Mouse (Mus musculus) adrenal gland, postnatal 4 days (tissue): ENCODE data around the gene Deaf1. TPM values are rescaled to one million over a fixed set of nuclear protein-coding genes. Genes with fewer than 3 reads are reported as not detected.
"Not testable (repeated sequence)": the region's sequence is repeated elsewhere in the genome, so short reads cannot be mapped to it uniquely, and the experiment has no call there.

ENCODE experiments used
- DNase-seq, 2 experiments: peaks; one replicate each; pipeline ENCODE4 v3.0.0; 2021 to 2022; ENCODE audit warnings: low spot score in 2 of 2, mixed read lengths in 2 of 2
- total RNA-seq, 2 experiments: library from RNA; stranded (reverse); gene quantifications; 2 replicates each; pipeline ENCODE4 v1.2.3; 2021

Gene Deaf1
- total RNA-seq, 2 experiments from 2014 or later = 74.1 to 78.8 TPM

GRCm38 (mm10) chr7:141264761-141265410 lies 62.6 kb downstream of the Deaf1 start:
- DNase-seq = no peak

- DNase-seq = no peak
Measured at GRCm38 (mm10) chr7:141264041-141264700, 63.3 kb downstream of the Deaf1 start.

- DNase-seq = no peak
Measured at GRCm38 (mm10) chr7:141263640-141264039, 63.9 kb downstream of the Deaf1 start.

- no peak for DNase-seq
Measured at GRCm38 (mm10) chr7:141261480-141261879, 66.0 kb downstream of the Deaf1 start.

GRCm38 (mm10) chr7:141256159-141256558 lies 71.3 kb downstream of the Deaf1 start:
- DNase-seq = no peak

- DNase-seq = not testable (repeated sequence)
Measured at GRCm38 (mm10) chr7:141250486-141250885, 77.0 kb downstream of the Deaf1 start.

Other genes with a start within 250 kb of the Deaf1 start
- 1 to 10 TPM; 1.6 to 2.2 TPM for gene Pkp3, start 249.5 kb downstream of the Deaf1 start, total RNA-seq
- 10 to 100 TPM in 1 of 2 experiments, 1 to 10 TPM in 1; 7.0 to 10.3 TPM for gene Sigirr, start 227.1 kb downstream of the Deaf1 start, total RNA-seq
- gene Ano9, start 209.9 kb downstream of the Deaf1 start, total RNA-seq = 1 to 10 TPM in 1 of 2 experiments, under 1 TPM in 1; 0.65 to 2.2 TPM
- 10 to 100 TPM; 44.2 to 53.1 TPM for gene Ptdss2, start 205.3 kb downstream of the Deaf1 start, total RNA-seq
- gene Rnh1, start 154.8 kb downstream of the Deaf1 start, total RNA-seq = 100 to 1,000 TPM; 179 to 186 TPM
- 10 to 100 TPM; 88.5 to 96.4 TPM for gene Hras, start 133.7 kb downstream of the Deaf1 start, total RNA-seq
- 1 to 10 TPM; 8.8 to 9.9 TPM for gene Lrrc56, start 133.5 kb downstream of the Deaf1 start, total RNA-seq
- 1 to 10 TPM in 1 of 2 experiments, under 1 TPM in 1; 0.82 to 1.0 TPM for gene Lmntd2, start 113.6 kb downstream of the Deaf1 start, total RNA-seq
- gene Rassf7, start 111.8 kb downstream of the Deaf1 start, total RNA-seq = 10 to 100 TPM; 14.7 to 15.1 TPM
- gene Phrf1, start 98.9 kb downstream of the Deaf1 start, total RNA-seq = 10 to 100 TPM; 77.1 to 91.9 TPM
- 1 to 10 TPM; 7.3 to 7.5 TPM for gene Irf7, start 61.2 kb downstream of the Deaf1 start, total RNA-seq
- 10 to 100 TPM in 1 of 2 experiments, 1 to 10 TPM in 1; 9.4 to 15.5 TPM for gene Cdhr5, start 50.9 kb downstream of the Deaf1 start, total RNA-seq
- gene Sct, start 48.6 kb downstream of the Deaf1 start, total RNA-seq = 10 to 100 TPM in 1 of 2 experiments, 1 to 10 TPM in 1; 9.0 to 12.9 TPM
- under 1 TPM; 0.34 to 0.36 TPM for gene Drd4, start 35.7 kb downstream of the Deaf1 start, total RNA-seq
- 10 to 100 TPM; 34.8 to 36.6 TPM for gene Tmem80, start within 50 bp of the Deaf1 start, total RNA-seq
- gene Eps8l2, start 11.2 kb upstream of the Deaf1 start, total RNA-seq = 10 to 100 TPM in 1 of 2 experiments, 1 to 10 TPM in 1; 3.1 to 15.7 TPM
- gene Taldo1, start 64.5 kb upstream of the Deaf1 start, total RNA-seq = 100 to 1,000 TPM; 251 to 277 TPM
- gene Gatd1, start 86.4 kb upstream of the Deaf1 start, total RNA-seq = 10 to 100 TPM; 44.9 to 50.6 TPM
- 1 to 10 TPM; 2.7 to 4.8 TPM for gene Cend1, start 101.8 kb upstream of the Deaf1 start, total RNA-seq
- 10 to 100 TPM; 46.9 to 60.3 TPM for gene Slc25a22, start 110.2 kb upstream of the Deaf1 start, total RNA-seq
- gene Pidd1, start 116.3 kb upstream of the Deaf1 start, total RNA-seq = 10 to 100 TPM in 1 of 2 experiments, 1 to 10 TPM in 1; 8.4 to 12.6 TPM
- 1,000 to 10,000 TPM; 1,329 to 1,362 TPM for gene Rplp2, start 119.7 kb upstream of the Deaf1 start, total RNA-seq
- 100 to 1,000 TPM; 173 to 205 TPM for gene Pnpla2, start 127.5 kb upstream of the Deaf1 start, total RNA-seq
- 10 to 100 TPM; 13.1 to 14.2 TPM for gene Cracr2b, start 133.4 kb upstream of the Deaf1 start, total RNA-seq
- 100 to 1,000 TPM; 209 to 215 TPM for gene Cd151, start 139.7 kb upstream of the Deaf1 start, total RNA-seq
- gene Polr2l, start 147.4 kb upstream of the Deaf1 start, total RNA-seq = 10 to 100 TPM; 57.7 to 61.2 TPM
- 10 to 100 TPM; 77.9 to 79.6 TPM for gene Tspan4, start 147.6 kb upstream of the Deaf1 start, total RNA-seq
- 10 to 100 TPM; 42.4 to 49.2 TPM for gene Chid1, start 212.2 kb upstream of the Deaf1 start, total RNA-seq
- 10 to 100 TPM; 75.6 to 81.5 TPM for gene Ap2a2, start 234.5 kb upstream of the Deaf1 start, total RNA-seq